Mouse (Mus musculus) bone marrow macrophage, adult 2 months (primary cell): ENCODE data around the gene Itpripl1.

Source experiments
- CTCF ChIP-seq: IDR thresholded peaks from 2 replicates; pipeline ENCODE4 v1.5.1; 2012; ENCODE audit warnings: low read depth, mild to moderate bottlenecking, low read length, moderate library complexity
- POLR2A ChIP-seq: IDR thresholded peaks from 2 replicates; pipeline ENCODE4 v1.6.1; 2012; ENCODE audit warnings: mild to moderate bottlenecking, low read depth, low read length, borderline replicate concordance

DNA sequence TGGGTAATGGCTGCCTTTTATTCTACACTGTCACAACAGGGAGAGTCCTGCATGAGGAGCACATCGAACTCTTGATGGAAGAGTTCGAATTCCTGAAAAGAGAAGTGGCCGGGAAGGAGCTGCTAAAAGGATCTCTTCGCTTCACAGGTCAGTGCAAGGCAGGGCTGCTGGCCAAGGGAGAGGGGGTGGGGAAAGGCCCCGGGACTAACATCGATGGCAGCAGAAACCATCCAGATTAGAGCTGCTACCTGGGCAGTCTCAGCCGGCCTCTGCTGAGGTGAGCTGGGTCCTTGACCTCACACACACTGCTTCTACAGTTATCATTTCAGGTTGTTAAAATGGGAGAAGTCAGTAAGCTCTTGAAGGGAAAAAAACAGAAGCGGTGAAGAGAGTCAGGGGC lies 51.2 kb downstream of the Itpripl1 start:
- no peak for TF ChIP-seq CTCF
- no peak for TF ChIP-seq POLR2A
